In genomic region chr12:117507772-117508171, GRCm38 (mm10) we compare ENCODE assay signal across 21 mouse cellular contexts. TPM values are rescaled to one million over a fixed set of nuclear protein-coding genes. Genes with fewer than 3 reads are reported as not detected.
A peak's percentile ranks its signal among the peaks of the same experiment; 100 is the strongest.
DNase-seq lines count a peak whose midpoint lies in the region; ATAC-seq and TF ChIP-seq lines count a peak whose summit lies in the region.
"Had no signal": no experiment of that assay in that cellular context is flagged by ENCODE, and none has a peak within 500 bp of the region (broad histone marks: within the 10 kb centered on the region; RNA-seq: fewer than 3 reads in every experiment).

No protein-coding gene starts in this region.

- H3K9me3 ChIP-seq in lung, postnatal 0 days (ENCODE audit: low read length) = no peaks in the 10 kb centered on the region
- no peaks in the 10 kb centered on the region for H3K9me3 ChIP-seq in hindbrain, embryonic 13.5 days
- H3K9me3 ChIP-seq: embryonic facial prominence, embryonic 10.5 days; heart, embryonic 15.5 days; kidney, embryonic 15.5 days; limb, embryonic 15.5 days; liver, embryonic 15.5 days had no signal

- TF ChIP-seq CTCF in lung, postnatal 0 days (IDR thresholded peaks at IDR 0.05) = peak; percentile 16
- peak; percentile 12 for TF ChIP-seq CTCF in Patski (IDR thresholded peaks at IDR 0.05)

- in situ Hi-C loops in Patski (cut with MboI; ENCODE audit: low pct_unique_long_range_greater_than_20kb) = no loop called here

- H3K9ac ChIP-seq in lung, postnatal 0 days (replicated peaks; ENCODE audit: low read depth) = no peak overlapping the region
- H3K9ac ChIP-seq in hindbrain, embryonic 13.5 days = no peak overlapping the region
- H3K9ac ChIP-seq: heart, embryonic 15.5 days; kidney, embryonic 15.5 days; limb, embryonic 15.5 days; liver, embryonic 15.5 days had no signal

- H3K27me3 ChIP-seq in lung, postnatal 0 days (replicated peaks; ENCODE audit: insufficient read depth, low read length) = no peaks in the 10 kb centered on the region
- no peaks in the 10 kb centered on the region for H3K27me3 ChIP-seq in Patski
- H3K27me3 ChIP-seq in splenic B cell, adult 2 months (ENCODE audit: control insufficient read depth, insufficient read depth, low read length, poor library complexity, severe bottlenecking) = no peaks in the 10 kb centered on the region
- no peaks in the 10 kb centered on the region for H3K27me3 ChIP-seq in hindbrain, embryonic 13.5 days
- H3K27me3 ChIP-seq: heart, embryonic 15.5 days; limb, embryonic 15.5 days; megakaryocyte, embryonic 14.5 days had no signal

- H3K36me3 ChIP-seq in lung, postnatal 0 days (ENCODE audit: insufficient read depth, low read length) = no peaks in the 10 kb centered on the region
- no peaks in the 10 kb centered on the region for H3K36me3 ChIP-seq in splenic B cell, adult 2 months (ENCODE audit: control insufficient read depth, insufficient read depth, low read length, poor library complexity, severe bottlenecking)
- no peaks in the 10 kb centered on the region for H3K36me3 ChIP-seq in hindbrain, embryonic 13.5 days
- H3K36me3 ChIP-seq: embryonic facial prominence, embryonic 10.5 days; G1E; heart, embryonic 15.5 days; kidney, embryonic 15.5 days; limb, embryonic 15.5 days; liver, embryonic 15.5 days had no signal

- no peak for TF ChIP-seq EP300 in lung, postnatal 0 days (IDR thresholded peaks at IDR 0.05)

- no peak overlapping the region for H3K27ac ChIP-seq in lung, postnatal 0 days (ENCODE audit: low read length)
- H3K27ac ChIP-seq in hindbrain, embryonic 13.5 days = no peak overlapping the region
- H3K27ac ChIP-seq: embryonic facial prominence, embryonic 10.5 days; heart, embryonic 15.5 days; kidney, embryonic 15.5 days; limb, embryonic 15.5 days; liver, embryonic 15.5 days had no signal

- no peak overlapping the region for H3K4me2 ChIP-seq in lung, postnatal 0 days (replicated peaks; ENCODE audit: low read depth, low read length)
- H3K4me2 ChIP-seq in hindbrain, embryonic 13.5 days = no peak overlapping the region
- H3K4me2 ChIP-seq: heart, embryonic 15.5 days; kidney, embryonic 15.5 days; limb, embryonic 15.5 days; liver, embryonic 15.5 days had no signal

- DNase-seq in lung, postnatal 0 days (ENCODE audit: low spot score) = no peak
- DNase-seq in lung, postnatal 36 days = no peak
- DNase-seq in Patski (ENCODE audit: low read depth, low spot score) = no peak
- peak; percentile 17 for DNase-seq in splenic B cell, adult 2 months (ENCODE audit: low read depth, low spot score)
- no peak for DNase-seq in adrenal gland, postnatal 36 days
- DNase-seq: cerebellum, adult 2 months; cerebellum, postnatal 36 days; gastrocnemius, postnatal 10 days; layer of hippocampus, postnatal 36 days; midbrain, embryonic 14.5 days; right cerebral cortex, postnatal 4 days had no signal

- CTCF ChIA-PET in Patski (lab: Charles Lee) = no interaction called here

- ATAC-seq in lung, postnatal 0 days = no peak
- no peak for ATAC-seq in Patski
- peak; percentile 58 for ATAC-seq in granulocyte monocyte progenitor cell, adult 5-6 weeks (replicated peaks; ENCODE audit: poor library complexity, severe bottlenecking)
- ATAC-seq in hindbrain, embryonic 13.5 days (ENCODE audit: low FRiP score) = no peak
- ATAC-seq: CD4-positive, CD25-positive, alpha-beta regulatory T cell, adult 4 months had no signal

- H3K4me1 ChIP-seq in lung, postnatal 0 days (ENCODE audit: insufficient read depth, low read depth, low read length) = no peaks in the 10 kb centered on the region
- H3K4me1 ChIP-seq in hindbrain, embryonic 13.5 days (replicated peaks) = peaks cover 2% of the 10 kb centered on the region; the same call in 1 of the 2 replicates
- H3K4me1 ChIP-seq: heart, embryonic 15.5 days; limb, embryonic 15.5 days; liver, embryonic 15.5 days; megakaryocyte, embryonic 14.5 days had no signal

- WGBS in lung, postnatal 0 days = 40% methylated on average over 1 of the region's 1 CpGs
- 62% methylated on average over 1 of the region's 1 CpGs for WGBS in hindbrain, embryonic 13.5 days

- H3K4me3 ChIP-seq in lung, postnatal 0 days (ENCODE audit: low read depth, low read length) = no peak overlapping the region
- H3K4me3 ChIP-seq in hindbrain, embryonic 13.5 days = no peak overlapping the region
- H3K4me3 ChIP-seq: embryonic facial prominence, embryonic 10.5 days; heart, embryonic 15.5 days; kidney, embryonic 15.5 days; limb, embryonic 15.5 days; liver, embryonic 15.5 days; megakaryocyte, embryonic 14.5 days had no signal

- POLR2A ChIA-PET in Patski (lab: Charles Lee) = no interaction called here

RNA-seq across cellular contexts. Expression of gene Rapgef5, which starts 8.5 kb away (rescaled TPM):
- polyA plus RNA-seq in lung, postnatal 0 days (2015; fragmentation: Nextera tagmentation; extraction: Ambion mirVana) = 47.4 and 52.1 TPM in 2 replicates
- 2.1 TPM for polyA plus RNA-seq in Patski (2021)
- 2.9 and 4.7 TPM in 2 replicates for total RNA-seq in granulocyte monocyte progenitor cell, adult 5-6 weeks (2014; fragmentation: Nextera tagmentation)
- 4.7 and 7.5 TPM in 2 replicates for total RNA-seq in granulocyte monocyte progenitor cell, adult 5-6 weeks (2017)
- 46.9 and 52.4 TPM in 2 replicates for polyA plus RNA-seq in hindbrain, embryonic 13.5 days (2015; fragmentation: Nextera tagmentation; extraction: Ambion mirVana)
- 10 to 100 TPM; 35.2 to 43.7 TPM for total RNA-seq in adrenal gland, postnatal 36 days (2021)
- polyA plus RNA-seq: G1E had no signal

Comparison
In these comparisons a context has a peak if more than half of its experiments do, and no peak if none do; other contexts are left out.
1. RNA of gene Rapgef5, which starts 8.5 kb away (polyA plus RNA-seq): 46.9 to 52.4 TPM in hindbrain, embryonic 13.5 days and 47.4 to 52.1 TPM in lung, postnatal 0 days; 2.1 TPM in Patski (single experiment); every median in the first group is over 10 times any median in the second.